Mouse (Mus musculus) cerebral cortex, adult 2 months (tissue): ENCODE measurements around the gene Ptprcap.

Experiments used
- WGBS: fragments of 180-500 bp; shearing (Covaris S2); methylation state at CpG from one replicate; pipeline ENCODE4 v1.1.7; 2018; 5-methylcytosine and 5-hydroxymethylcytosine counted together

Ptprcap gene

GRCm38 (mm10) chr19:4166678-4167476 lies 13.5 kb downstream of the Ptprcap start:
- WGBS, result 80% methylated on average over 9 of the region's 9 CpGs

GRCm38 (mm10) chr19:4169378-4169784 lies 16.0 kb downstream of the Ptprcap start:
- under 1% methylated on average over 43 of the region's 43 CpGs for WGBS

GRCm38 (mm10) chr19:4169810-4170209 lies 16.4 kb downstream of the Ptprcap start:
- 2% methylated on average over 27 of the region's 27 CpGs for WGBS

- 94% methylated on average over 10 of the region's 10 CpGs for WGBS
These were observed 17.5 kb downstream of the Ptprcap start for GRCm38 (mm10) chr19:4170723-4171392.

- 64% methylated on average over 13 of the region's 13 CpGs for WGBS
These were observed 18.2 kb downstream of the Ptprcap start for GRCm38 (mm10) chr19:4171393-4172290.

DNA sequence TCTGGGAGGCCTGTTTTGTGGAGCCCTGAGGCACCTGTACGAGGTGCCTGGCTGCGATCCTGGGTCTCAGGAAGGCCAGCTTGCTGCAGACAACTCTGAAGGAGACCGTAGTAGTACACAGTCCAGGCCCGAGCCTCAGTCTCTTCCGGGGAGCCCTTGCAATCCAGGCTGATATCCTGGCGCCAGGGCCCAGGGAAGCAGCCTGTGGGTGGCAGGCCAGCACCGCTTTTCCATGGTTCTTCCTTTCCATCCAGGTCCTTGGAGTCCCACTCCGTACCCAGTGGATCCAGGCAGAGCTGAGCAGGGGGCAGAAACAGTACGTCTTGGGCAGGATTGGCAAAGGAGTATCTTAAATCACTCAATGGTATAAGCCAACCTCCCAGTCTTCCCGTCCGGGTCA lies 19.5 kb downstream of the Ptprcap start:
- 74% methylated on average over 11 of the region's 11 CpGs for WGBS

DNA sequence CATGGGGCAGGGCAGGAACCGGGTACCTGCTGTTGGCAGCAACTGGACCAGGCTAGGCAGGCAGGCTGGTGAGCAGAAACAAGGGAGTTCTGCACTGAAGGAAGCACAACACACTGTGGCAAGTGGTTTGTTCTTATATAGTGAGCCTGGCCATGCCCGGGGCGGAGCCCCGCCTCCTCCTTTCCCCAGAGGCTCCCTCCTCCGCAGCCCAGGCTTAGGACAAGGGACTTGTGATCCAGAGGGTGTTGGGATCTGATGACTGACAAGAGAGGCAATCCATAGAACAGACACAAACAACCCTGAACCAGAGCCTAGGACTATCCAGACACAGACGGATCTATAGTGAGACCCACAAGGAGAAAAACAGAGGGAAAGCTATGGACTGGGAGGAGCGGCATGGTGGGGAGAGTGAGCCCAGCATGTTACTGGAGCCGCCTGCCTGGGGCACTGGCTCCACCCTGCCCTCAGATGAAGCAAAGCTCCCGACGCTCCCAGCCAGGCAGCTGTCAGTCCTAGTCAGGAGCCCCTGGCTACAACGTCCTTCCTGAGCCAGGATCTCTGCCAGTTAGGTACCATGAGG lies 22.1 kb downstream of the Ptprcap start, which contains the start of gene Carns1:
Gene Carns1 (minus strand): TSS at position 112 of the 580 bp plus-strand sequence.
- 18% methylated on average over 11 of the region's 11 CpGs for WGBS

DNA sequence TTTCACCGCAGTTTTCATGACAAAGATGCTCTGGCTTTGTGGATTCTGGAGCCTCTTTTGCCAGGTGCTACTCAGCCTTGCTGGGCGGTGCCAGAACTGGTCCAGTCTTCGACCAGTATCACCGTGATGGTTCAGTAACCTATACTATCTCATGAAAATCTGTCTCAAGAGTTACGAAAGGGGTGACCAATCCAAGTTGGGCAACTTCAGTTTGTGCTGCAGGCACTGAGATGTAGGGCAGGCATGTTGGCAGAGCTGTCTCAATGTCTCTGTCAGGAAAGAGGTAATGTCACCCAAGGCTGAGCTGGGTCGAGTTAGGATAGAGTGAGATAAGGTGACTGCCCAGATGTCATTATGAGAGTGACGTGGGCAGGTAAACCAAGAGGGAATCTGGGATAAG lies 27.0 kb downstream of the Ptprcap start:
- 92% methylated on average over 7 of the region's 7 CpGs for WGBS

DNA sequence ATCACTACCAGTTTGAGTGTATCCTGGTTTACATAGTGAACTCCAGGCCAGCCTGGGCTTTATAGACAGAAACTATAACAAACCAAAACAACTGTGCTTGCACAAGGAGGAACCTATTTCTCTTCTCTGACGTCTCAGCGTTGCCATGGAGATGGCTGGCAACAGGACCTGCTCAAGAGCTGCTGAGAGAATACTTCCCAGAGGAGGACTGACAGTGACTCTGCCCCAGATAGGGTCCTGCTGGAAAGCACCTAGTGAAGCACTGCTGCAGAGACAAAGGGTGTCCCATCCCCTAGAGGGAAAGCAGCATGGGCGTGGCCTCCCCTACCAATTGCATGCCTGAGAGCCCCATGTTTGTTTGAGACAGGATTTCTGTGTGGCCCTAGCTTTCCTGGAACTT lies 28.5 kb downstream of the Ptprcap start:
- WGBS, result 40% methylated on average over 3 of the region's 3 CpGs

GRCm38 (mm10) chr19:4183689-4184088 lies 30.3 kb downstream of the Ptprcap start:
- 63% methylated on average over 2 of the region's 2 CpGs for WGBS

GRCm38 (mm10) chr19:4184976-4185975 lies 31.9 kb downstream of the Ptprcap start:
- WGBS, result 73% methylated on average over 15 of the region's 15 CpGs

DNA sequence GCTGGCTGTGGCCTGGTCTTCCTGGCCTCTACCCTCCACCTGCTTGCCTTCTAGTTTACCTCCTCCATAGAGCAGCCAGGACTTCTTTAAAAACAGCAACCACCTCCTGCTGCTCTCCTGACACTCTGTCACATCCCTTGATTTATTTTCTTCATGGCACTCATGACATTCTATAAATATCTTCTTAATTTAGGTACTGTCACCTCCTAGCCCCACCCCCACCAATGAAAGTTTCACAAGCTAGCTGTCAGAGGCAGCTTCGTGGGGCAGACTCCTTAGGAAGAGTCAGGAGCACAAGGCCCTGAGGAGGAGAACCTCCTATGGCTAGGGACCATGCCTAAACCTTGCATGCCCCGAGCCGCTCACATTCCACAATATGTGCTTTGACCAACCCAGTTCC lies 33.9 kb downstream of the Ptprcap start:
- 82% methylated on average over 3 of the region's 3 CpGs for WGBS

GRCm38 (mm10) chr19:4189051-4189620 lies 35.7 kb downstream of the Ptprcap start:
- 92% methylated on average over 12 of the region's 12 CpGs for WGBS

DNA sequence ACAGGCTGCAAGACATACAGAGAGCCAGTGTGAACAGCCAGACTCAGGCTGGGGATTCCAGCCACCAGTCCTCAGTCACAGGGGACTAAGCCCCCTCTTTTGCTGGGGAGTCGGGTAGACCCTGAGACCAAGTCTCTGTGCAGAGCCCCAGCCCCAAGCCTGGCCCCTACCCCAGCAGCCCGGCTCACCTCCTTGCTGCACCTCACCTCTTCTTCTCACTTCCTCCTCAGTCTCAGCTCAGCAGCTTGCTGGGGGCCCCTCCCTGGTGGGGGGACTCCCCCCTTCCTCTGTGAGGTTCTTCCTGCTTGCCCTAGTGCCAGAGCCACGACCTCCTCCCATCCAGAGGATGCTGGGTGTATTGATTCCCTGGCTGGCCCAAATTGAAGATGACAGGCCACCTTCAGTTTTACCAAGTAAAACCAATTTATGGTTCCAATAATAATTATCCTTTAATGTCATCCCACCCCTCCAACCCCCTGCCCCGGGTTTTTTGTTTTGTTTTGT lies 37.5 kb downstream of the Ptprcap start, which contains the start of gene Tbc1d10c:
Gene Tbc1d10c (minus strand): TSS at position 454 of the 504 bp plus-strand sequence.
- WGBS, result 65% methylated on average over 4 of the region's 4 CpGs

- WGBS, result 2% methylated on average over 47 of the region's 47 CpGs
These were observed 38.3 kb downstream of the Ptprcap start, which contains the start of gene Ppp1ca for GRCm38 (mm10) chr19:4191528-4192250. Gene Ppp1ca (plus strand): TSS chr19:4192065.

GRCm38 (mm10) chr19:4192251-4192985 lies 39.0 kb downstream of the Ptprcap start:
- WGBS, result under 1% methylated on average over 51 of the region's 52 CpGs

DNA sequence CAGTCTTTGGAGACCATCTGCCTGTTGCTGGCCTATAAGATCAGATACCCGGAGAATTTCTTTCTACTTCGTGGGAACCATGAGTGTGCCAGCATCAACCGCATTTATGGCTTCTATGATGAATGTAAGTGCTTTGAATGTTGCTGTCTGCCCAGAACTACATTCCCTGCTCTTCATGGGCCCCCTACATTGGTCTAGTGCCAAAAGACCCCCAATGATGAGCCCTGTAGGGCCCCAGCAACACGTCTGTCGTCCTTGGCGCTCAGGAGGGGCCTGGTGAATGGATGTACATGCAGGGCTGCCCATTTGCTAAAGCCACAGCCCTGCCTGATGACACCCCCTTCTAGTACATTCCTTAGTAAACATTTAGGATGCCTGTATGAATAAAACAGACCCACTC lies 39.7 kb downstream of the Ptprcap start:
- 32% methylated on average over 6 of the region's 6 CpGs for WGBS

- WGBS, result 85% methylated on average over 8 of the region's 8 CpGs
These were observed 40.8 kb downstream of the Ptprcap start for GRCm38 (mm10) chr19:4194021-4194724.
